Mouse (Mus musculus) heart, embryonic 13.5 days (tissue): ENCODE results near the gene Smagp. TPM values are rescaled to one million over a fixed set of nuclear protein-coding genes. Genes with fewer than 3 reads are reported as not detected.

Experiments used
- ATAC-seq: fragments of 200-750 bp; cut with Nextera tagmentation; 2 replicates; pipeline ENCODE4 v1.8.0; 2017; ENCODE audit warnings: moderate TSS enrichment; ENCODE audit not compliant: insufficient number of reproducible peaks, low FRiP score, low TSS enrichment; ENCODE audit errors: extremely low read depth
- H3K27ac ChIP-seq: fragments of 300-500 bp; sonication (generic); replicated peaks from 2 replicates; pipeline ENCODE4 v1.5.1; 2015; ENCODE audit warnings: moderate library complexity, mild to moderate bottlenecking, inconsistent platforms
- H3K27me3 ChIP-seq: fragments of 300-500 bp; sonication (generic); replicated peaks from 2 replicates; pipeline ENCODE4 v1.6.1; 2015; ENCODE audit warnings: mild to moderate bottlenecking, inconsistent platforms
- H3K36me3 ChIP-seq: fragments of 300-500 bp; sonication (generic); 2 replicates; pipeline ENCODE4 v1.6.1; 2015; ENCODE audit warnings: mild to moderate bottlenecking, inconsistent platforms
- H3K4me1 ChIP-seq: fragments of 300-500 bp; sonication (generic); 2 replicates; pipeline ENCODE4 v1.6.1; 2015; ENCODE audit warnings: inconsistent platforms
- H3K4me2 ChIP-seq: fragments of 300-500 bp; sonication (generic); 2 replicates; pipeline ENCODE4 v1.6.1; 2015; ENCODE audit warnings: inconsistent platforms, mild to moderate bottlenecking, moderate library complexity
- H3K4me3 ChIP-seq: fragments of 300-500 bp; sonication (generic); 2 replicates; pipeline ENCODE4 v1.5.1; 2015; ENCODE audit warnings: moderate library complexity, mild to moderate bottlenecking, inconsistent platforms
- H3K9ac ChIP-seq: fragments of 300-500 bp; sonication (generic); 2 replicates; pipeline ENCODE4 v1.6.1; 2015; ENCODE audit warnings: inconsistent platforms, mild to moderate bottlenecking, moderate library complexity
- H3K9me3 ChIP-seq: fragments of 300-500 bp; sonication (generic); 2 replicates; pipeline ENCODE4 v1.6.1; 2016; ENCODE audit warnings: inconsistent platforms
- WGBS: fragments of 180-500 bp; shearing (Covaris S2); methylation state at CpG from one replicate; pipeline ENCODE4 v1.1.7; 2015; ENCODE audit warnings: mixed read lengths; 5-methylcytosine and 5-hydroxymethylcytosine counted together
- polyA plus RNA-seq: library from polyadenylated mRNA; unstranded; fragments of >200 nt; fragmentation: Nextera tagmentation; extraction: Ambion mirVana; gene quantifications from 2 replicates; pipeline ENCODE4 v1.2.1, GENCODE M21; 2015

Smagp gene
- polyA plus RNA-seq, 1 experiment from 2014 or later: 16.0 TPM

DNA sequence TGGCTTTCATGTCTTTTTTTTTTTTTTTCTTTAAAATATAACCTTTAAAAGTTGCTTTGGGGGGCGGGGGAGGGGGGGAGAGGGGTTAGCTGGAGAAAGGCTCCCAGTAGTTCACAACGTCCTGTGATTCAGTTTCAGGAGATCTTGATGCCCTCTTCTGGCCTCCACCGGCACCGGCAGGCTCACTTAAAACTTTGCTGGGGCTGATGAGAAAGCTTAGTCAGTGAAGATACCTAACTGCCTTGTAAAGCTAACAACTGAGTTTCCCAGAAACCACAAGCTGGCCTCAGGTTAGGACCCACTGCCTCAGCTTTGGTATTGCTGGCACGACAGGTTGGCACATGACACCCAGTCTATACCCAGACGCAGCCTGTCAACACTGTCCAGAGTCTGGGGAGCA is 921 bp upstream of the Smagp start:
- no peaks in the 10 kb centered on the region for H3K36me3 ChIP-seq
- 11% methylated on average over 6 of the region's 6 CpGs for WGBS
- no peak for ATAC-seq
- peak overlapping the region; percentile 83 for H3K4me2 ChIP-seq
- no peak overlapping the region for H3K27ac ChIP-seq
- no peaks in the 10 kb centered on the region for H3K9me3 ChIP-seq
- no peak overlapping the region for H3K9ac ChIP-seq
- peaks cover 62% of the 10 kb centered on the region for H3K27me3 ChIP-seq
- H3K4me1 ChIP-seq: peaks cover 31% of the 10 kb centered on the region
- peak overlapping the region; percentile 60; the same call in 1 of the 2 replicates for H3K4me3 ChIP-seq

DNA sequence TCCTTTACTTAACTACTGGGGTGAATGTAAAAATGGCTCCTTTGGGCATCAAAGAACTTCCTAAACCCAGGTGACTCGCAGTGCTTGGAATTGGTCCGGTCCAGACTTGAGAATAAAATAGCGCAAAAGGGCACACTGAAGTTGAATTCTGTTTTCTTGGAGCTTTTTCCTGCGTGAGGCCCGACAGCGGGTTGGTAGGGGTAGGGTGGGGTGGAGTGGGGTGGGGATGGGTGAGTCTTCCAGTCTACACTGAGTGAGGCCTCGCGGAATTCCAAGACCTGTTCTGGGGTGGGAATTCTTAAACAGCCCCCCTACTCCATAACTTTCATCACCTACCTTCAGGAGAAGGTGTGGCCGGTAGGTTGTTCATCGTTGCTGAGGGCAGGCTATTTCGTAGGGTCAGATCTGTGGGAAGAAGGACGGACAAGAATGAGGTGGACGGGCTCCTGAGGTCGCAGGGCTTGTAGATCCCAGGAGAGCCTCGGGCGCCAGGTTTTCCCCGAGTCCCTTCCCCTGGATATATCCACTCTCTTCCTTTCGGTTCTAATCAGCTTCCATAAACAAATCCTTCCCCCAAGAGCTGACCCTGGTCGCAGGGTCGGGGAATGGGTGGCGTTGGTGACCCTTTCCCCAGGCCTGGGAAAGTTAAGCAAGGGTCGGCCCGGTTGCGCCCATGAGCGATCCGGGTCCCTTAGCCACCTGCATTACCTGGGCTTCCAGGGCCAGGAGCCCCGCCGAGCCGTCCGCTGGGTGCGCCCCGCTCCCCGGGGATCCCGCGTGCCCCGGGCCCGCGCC is 692 bp downstream of the Smagp start:
- Histone ChIP-seq H3K27ac (no peak overlapping the region), H3K4me1 (peaks cover 31% of the 10 kb centered on the region), H3K27me3 (peaks cover 62% of the 10 kb centered on the region), H3K4me3 (peak overlapping the region; percentile 60), H3K9me3 (no peaks in the 10 kb centered on the region), H3K4me2 (peak overlapping the region; percentile 83), H3K9ac (peak overlapping the region; percentile 79), H3K36me3 (no peaks in the 10 kb centered on the region)
- ATAC-seq: no peak
- WGBS: 2% methylated on average over 38 of the region's 38 CpGs

DNA sequence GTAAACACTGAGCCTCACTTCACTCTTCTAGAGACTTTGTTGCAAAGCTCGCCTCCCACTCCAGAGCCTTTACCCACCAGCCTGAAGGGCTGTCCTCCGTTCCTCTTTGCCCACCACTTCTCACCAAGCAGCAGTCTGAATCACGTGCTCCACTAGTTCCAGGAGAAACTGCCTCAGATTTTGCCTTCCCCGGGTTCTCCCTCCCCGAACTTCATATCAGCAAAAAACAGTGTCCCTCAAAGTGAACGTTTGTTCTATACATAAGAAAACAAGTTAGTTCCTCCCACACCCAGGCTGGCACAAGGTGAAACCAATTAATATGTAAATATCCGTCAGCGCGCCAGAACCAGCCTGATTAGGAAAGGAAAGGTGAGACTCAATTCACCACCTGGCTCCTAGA is 1.5 kb downstream of the Smagp start:
- WGBS: 8% methylated on average over 9 of the region's 9 CpGs
- Histone ChIP-seq H3K9ac (0 out of 2 replicates have a peak overlapping the region, but pooled peaks have one; percentile 14), H3K27ac (no peak overlapping the region), H3K4me2 (peak overlapping the region; percentile 83), H3K4me1 (peaks cover 24% of the 10 kb centered on the region), H3K36me3 (no peaks in the 10 kb centered on the region), H3K9me3 (no peaks in the 10 kb centered on the region), H3K4me3 (peak overlapping the region; percentile 60), H3K27me3 (peaks cover 60% of the 10 kb centered on the region)
- ATAC-seq: no peak

DNA sequence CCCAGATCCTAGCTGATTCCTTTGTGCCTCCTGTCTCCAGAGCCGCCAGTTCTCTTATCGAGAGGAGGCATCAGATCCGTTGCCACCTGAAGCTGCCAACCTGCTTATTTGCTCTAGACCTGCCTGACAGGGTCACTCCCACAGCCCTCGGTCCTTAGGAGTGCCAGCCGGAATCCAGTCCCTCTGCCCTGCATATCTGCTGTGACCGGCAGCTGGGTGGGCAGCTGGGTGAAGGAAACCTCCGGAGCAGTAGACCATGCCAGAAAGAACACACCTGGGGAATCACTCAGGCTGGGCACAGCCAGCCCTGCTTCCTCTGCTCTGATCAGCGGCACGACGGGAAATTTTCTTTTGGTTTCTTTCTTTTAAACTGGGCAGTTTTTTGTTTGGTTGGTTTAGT is 3.4 kb downstream of the Smagp start:
- H3K4me1 ChIP-seq: peaks cover 20% of the 10 kb centered on the region
- H3K4me2 ChIP-seq: no peak overlapping the region
- no peaks in the 10 kb centered on the region for H3K9me3 ChIP-seq
- H3K9ac ChIP-seq: no peak overlapping the region
- H3K27me3 ChIP-seq: peaks cover 50% of the 10 kb centered on the region
- no peaks in the 10 kb centered on the region for H3K36me3 ChIP-seq
- H3K27ac ChIP-seq: no peak overlapping the region
- WGBS: 76% methylated on average over 10 of the region's 10 CpGs
- no peak for ATAC-seq
- no peak overlapping the region for H3K4me3 ChIP-seq

DNA sequence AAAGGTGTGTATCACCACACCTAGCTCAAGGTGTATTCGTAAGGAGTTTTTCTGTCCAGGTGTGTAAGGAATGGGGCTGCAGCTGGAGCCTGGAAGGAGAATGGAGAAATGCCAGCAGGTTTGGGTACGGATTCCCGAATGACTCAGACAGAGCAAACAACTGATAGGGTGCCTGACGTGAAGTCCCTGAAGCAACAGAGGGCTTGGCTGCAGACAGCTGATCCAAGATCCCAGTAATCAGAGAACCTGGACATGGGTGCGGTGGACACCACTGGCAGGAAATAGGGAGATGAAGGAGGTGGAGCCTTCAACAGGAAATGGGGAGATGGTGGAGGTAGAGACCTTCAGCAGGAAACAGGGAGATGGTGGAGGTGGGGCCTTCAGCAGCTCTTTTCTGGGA is 4.4 kb downstream of the Smagp start:
- Histone ChIP-seq H3K4me2 (no peak overlapping the region), H3K36me3 (no peaks in the 10 kb centered on the region), H3K27me3 (peaks cover 42% of the 10 kb centered on the region), H3K9ac (no peak overlapping the region), H3K4me3 (no peak overlapping the region), H3K27ac (no peak overlapping the region), H3K9me3 (no peaks in the 10 kb centered on the region), H3K4me1 (peaks cover 28% of the 10 kb centered on the region)
- 60% methylated on average over 5 of the region's 5 CpGs for WGBS
- ATAC-seq: no peak

DNA sequence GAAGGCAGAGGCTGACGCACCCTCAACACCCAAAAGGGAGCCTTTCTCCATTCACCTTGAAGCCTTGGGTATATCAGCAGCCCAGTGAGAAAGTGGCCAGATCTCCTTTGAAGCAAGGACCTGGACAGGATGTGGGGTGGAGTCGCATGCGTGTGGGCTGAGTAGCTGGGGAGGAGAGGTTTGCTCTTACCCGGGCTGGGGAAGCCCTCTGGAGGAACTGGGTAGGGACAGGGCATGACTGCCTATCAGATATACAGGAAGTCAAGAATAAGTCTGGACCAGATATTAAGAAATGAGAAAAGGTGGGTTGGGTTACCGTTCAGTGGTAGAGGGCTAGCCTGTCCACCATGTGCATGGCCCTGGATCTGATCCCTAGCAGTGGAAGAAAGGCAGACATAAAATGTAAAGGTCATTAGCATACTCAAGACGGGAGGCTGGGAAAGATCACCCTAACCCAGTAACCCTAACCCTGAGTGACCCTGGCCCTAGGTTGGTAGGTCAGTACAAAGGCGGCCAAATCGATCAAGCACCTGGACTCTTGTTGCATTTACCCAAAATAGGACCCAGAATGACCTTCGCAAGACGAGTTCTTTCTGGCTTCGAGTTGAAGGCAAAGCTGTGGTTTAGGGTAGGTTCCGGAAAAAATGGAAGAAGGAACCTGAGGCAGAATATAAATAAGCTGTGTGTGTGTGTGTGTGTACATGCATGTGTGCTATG is 5.1 kb downstream of the Smagp start:
- H3K9ac ChIP-seq: no peak overlapping the region
- peaks cover 34% of the 10 kb centered on the region for H3K27me3 ChIP-seq
- peaks cover 24% of the 10 kb centered on the region for H3K4me1 ChIP-seq
- no peaks in the 10 kb centered on the region for H3K9me3 ChIP-seq
- no peak for ATAC-seq
- WGBS: 77% methylated on average over 12 of the region's 12 CpGs
- no peak overlapping the region for H3K4me2 ChIP-seq
- H3K36me3 ChIP-seq: no peaks in the 10 kb centered on the region
- 0 out of 2 replicates have a peak overlapping the region, but pooled peaks have one; percentile 5 for H3K27ac ChIP-seq
- H3K4me3 ChIP-seq: no peak overlapping the region

DNA sequence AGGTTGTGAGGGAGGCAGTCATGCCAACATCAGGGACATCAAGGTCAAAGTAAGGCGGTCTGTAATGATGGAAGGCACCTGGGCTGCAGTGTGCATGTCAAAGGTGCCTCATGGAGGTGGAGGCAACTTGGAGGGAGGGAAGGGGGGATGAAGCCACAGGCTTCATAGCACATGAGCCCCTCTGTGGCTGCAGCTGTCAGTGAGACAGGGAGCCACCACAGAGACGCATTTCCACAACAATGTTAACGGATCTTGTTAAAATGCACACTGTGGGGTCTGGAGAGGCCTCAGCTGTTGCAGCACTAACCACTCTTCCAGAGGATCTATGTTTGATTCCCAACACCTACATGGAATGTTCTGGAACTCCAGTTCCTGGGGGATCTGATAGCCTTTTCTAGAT is 6.6 kb downstream of the Smagp start:
- no peak overlapping the region for H3K9ac ChIP-seq
- H3K9me3 ChIP-seq: no peaks in the 10 kb centered on the region
- no peak overlapping the region for H3K27ac ChIP-seq
- H3K4me3 ChIP-seq: no peak overlapping the region
- peaks cover 13% of the 10 kb centered on the region for H3K4me1 ChIP-seq
- H3K27me3 ChIP-seq: peaks cover 20% of the 10 kb centered on the region
- no peak for ATAC-seq
- no peaks in the 10 kb centered on the region for H3K36me3 ChIP-seq
- 80% methylated on average over 3 of the region's 3 CpGs for WGBS
- H3K4me2 ChIP-seq: no peak overlapping the region

DNA sequence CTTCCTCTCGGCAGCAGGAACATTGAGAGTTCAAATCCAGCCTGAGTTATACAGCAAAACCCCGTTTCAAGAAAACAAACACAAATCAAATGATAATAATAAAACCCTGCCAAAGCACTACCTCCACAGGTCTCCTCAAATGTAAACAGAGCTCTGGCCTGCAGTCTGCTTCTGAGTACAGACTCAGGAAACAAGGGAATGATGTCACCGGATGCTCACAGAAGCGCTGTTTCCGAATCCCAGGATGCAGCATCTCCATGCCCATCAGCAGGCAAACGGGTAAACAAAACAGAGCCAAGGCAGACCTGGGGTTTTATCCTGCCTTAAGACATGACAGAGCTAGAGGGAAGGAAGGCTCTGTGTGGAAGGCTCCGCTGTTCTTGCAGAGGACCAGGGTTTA is 7.9 kb downstream of the Smagp start:
- WGBS: 48% methylated on average over 7 of the region's 7 CpGs
- ATAC-seq: no peak
- Histone ChIP-seq H3K36me3 (no peaks in the 10 kb centered on the region), H3K4me2 (no peak overlapping the region), H3K9ac (no peak overlapping the region), H3K27me3 (peaks cover 9% of the 10 kb centered on the region), H3K4me3 (no peak overlapping the region), H3K9me3 (no peaks in the 10 kb centered on the region), H3K27ac (peak overlapping the region; percentile 51; the same call in 1 of the 2 replicates), H3K4me1 (peaks cover 12% of the 10 kb centered on the region)

DNA sequence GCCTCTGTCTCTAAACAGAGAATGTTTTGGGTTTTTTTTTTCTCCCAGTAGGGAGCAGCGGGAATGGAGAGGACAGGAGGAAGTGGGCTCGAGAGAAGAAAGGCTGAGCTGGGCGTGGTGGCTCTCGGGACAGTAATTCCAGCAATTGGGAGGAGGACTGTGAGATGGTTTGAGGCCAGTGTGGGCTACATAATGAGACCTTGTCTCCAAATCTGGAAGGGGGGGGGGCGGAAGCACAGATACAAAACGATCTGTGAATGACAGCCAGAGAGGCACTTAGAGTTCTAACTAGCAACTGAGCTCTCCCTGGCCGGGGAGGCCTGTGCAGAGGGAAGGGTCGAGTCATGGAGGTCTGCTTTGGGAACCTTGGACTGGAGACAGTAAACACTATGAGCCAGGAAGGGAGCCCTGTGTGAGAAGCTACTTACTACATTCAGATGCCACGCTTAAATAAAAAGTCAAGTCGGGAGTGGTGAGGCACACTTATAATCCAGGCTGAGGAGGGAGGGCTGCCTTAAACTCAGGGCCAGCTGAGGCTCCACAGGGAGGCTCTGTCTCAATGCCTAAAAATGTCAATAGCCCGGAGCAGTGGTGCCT is 8.9 kb downstream of the Smagp start:
- 6% methylated on average over 11 of the region's 11 CpGs for WGBS
- no peaks in the 10 kb centered on the region for H3K9me3 ChIP-seq
- peak overlapping the region; percentile 33; the same call in 1 of the 2 replicates for H3K4me2 ChIP-seq
- no peaks in the 10 kb centered on the region for H3K36me3 ChIP-seq
- no peak overlapping the region for H3K4me3 ChIP-seq
- peak overlapping the region; percentile 51 for H3K27ac ChIP-seq
- no peak for ATAC-seq
- no peaks in the 10 kb centered on the region; the same call in 1 of the 2 replicates for H3K27me3 ChIP-seq
- peak overlapping the region; percentile 38; the same call in 1 of the 2 replicates for H3K9ac ChIP-seq
- H3K4me1 ChIP-seq: peaks cover 12% of the 10 kb centered on the region

DNA sequence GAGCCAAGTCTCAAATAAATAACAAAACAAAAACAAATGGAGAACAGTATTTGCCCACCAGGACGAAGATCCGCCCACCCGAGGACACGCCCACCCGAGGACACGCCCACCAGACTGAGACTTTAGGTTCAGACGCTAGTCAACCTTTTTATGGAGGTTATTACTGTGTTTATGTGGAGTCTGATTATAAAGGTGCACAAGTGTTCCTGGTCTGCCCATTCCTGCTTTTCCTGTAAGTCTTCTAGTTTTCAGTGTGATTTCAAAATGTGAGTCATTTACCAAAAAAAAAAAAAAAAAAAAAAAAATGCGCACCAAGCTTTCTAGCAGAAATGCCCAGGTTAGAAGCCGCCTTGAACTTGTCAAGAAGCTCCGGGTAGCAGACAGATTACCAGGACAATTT is 9.5 kb downstream of the Smagp start:
- H3K9me3 ChIP-seq: no peaks in the 10 kb centered on the region
- no peaks in the 10 kb centered on the region for H3K27me3 ChIP-seq
- peak overlapping the region; percentile 51; the same call in 1 of the 2 replicates for H3K27ac ChIP-seq
- H3K4me2 ChIP-seq: peak overlapping the region; percentile 33; the same call in 1 of the 2 replicates
- H3K4me1 ChIP-seq: peaks cover 12% of the 10 kb centered on the region
- H3K4me3 ChIP-seq: no peak overlapping the region
- H3K9ac ChIP-seq: no peak overlapping the region; the same call in 1 of the 2 replicates
- WGBS: 24% methylated on average over 10 of the region's 10 CpGs
- H3K36me3 ChIP-seq: no peaks in the 10 kb centered on the region
- ATAC-seq: no peak

DNA sequence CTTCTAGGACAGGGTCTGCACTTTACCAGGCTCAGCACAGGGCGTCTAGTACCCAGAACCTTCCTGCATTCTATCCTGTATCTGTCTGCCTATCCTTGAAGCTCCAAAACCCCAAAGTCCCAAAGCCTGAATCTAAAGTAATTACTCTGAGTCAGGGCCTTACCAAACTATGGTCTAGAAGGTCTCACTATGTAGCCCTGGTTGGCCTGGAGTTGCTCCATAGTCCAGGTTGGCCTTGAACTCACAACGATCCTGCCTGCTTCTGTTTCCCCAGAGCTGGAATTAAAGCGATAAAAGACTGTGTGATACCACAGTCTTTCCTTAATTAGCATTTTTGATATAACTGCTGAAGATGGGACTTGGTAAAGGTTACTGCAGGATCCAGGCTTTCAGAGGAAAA is 12.3 kb downstream of the Smagp start:
- H3K4me1 ChIP-seq: peaks cover 12% of the 10 kb centered on the region
- ATAC-seq: no peak
- no peak overlapping the region for H3K9ac ChIP-seq
- WGBS: 86% methylated on average over 3 of the region's 3 CpGs
- no peaks in the 10 kb centered on the region for H3K9me3 ChIP-seq
- peaks cover 16% of the 10 kb centered on the region for H3K36me3 ChIP-seq
- H3K27ac ChIP-seq: no peak overlapping the region
- no peak overlapping the region for H3K4me2 ChIP-seq
- H3K27me3 ChIP-seq: no peaks in the 10 kb centered on the region
- H3K4me3 ChIP-seq: no peak overlapping the region
